Mouse (Mus musculus): ENCODE data around the gene Lcn2. TPM values are rescaled to one million over a fixed set of nuclear protein-coding genes. Genes with fewer than 3 reads are reported as not detected.
"Not testable (repeated sequence)": the region's sequence is repeated elsewhere in the genome, so short reads cannot be mapped to it uniquely, and the experiment has no call there.

Gene Lcn2
- total RNA-seq, 2 experiments from 2014 or later = 1.5 to 2.6 TPM

DNA sequence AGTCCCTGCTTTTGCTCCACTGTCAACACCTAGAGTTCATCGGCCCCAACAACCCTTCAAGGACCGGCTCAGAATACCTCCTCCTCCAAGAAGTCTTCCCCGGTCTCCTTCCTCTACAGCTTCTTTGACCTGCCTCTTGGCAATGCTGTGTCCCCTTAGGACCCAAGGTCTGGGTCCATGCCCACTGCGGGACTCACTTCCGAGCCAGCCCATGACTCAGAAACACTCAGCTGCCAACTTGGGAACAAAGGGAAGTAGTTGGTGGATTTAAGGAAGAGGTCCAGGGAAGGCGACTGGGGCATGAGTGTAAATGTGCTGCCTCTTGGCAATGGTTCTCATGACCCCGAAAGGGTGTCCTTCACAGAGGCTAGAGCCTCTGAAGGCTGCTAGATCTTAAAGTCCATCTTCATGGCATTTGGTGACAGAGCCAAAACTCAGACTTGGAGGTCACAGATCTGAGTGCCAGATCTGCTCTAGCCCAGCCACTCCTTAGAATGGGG lies 8.0 kb downstream of the Lcn2 start:
- intact Hi-C loops (cut with DNase I) = no loop called here
- DNase-seq (ENCODE audit: low spot score in 2 of 2) = no peak

DNA sequence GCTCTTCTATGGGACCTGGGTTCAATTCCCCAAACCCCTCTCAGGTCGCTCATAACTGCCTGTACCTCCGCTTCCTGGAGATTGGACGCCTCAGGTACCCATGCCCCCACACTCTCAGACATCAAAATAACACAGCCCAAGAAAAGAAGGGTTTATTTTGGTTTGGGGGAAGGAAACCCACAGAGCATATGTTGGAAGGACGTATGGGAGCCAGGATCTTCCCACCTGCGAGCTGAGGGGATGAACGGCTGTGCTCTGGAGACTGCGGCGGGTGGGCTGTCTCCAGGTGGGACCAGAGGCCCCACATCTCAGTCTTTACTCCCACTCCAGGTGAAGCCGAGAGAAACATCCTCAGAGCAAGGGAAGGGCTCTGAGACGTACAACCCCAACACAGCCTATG lies 11.1 kb downstream of the Lcn2 start:
- no peak for DNase-seq (ENCODE audit: low spot score in 2 of 2)
- intact Hi-C loops (cut with DNase I) = no loop called here

DNA sequence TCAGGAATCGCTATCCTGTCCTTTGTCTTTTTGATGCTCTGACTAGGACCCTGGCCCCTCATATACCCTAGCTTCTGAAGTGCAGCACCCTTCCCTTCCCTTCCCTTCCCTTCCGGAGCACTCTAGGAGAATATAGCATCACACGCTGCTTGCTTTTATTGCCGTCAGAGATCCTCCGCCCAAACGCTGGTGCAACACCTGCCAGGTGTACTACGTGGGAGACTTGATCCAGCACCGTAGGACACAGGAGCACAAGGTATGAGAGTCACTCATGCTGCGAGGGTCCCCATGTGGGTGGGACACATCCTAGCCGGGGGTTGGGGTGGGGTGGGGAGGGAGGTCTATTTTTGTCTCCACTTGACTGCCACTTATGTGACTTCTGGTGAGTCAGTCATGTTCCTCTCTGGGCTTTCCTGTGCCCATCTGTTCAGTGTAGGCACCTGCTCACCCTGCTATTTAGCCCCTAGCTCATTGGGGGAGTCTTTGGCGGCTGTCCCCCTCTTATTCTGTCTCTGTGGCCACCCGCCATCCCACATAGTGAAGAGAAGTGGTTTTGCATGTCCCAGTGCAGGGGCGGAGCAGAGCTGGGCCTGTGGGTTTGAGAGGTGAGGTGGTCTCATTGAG lies 12.6 kb downstream of the Lcn2 start:
- intact Hi-C loops (cut with DNase I) = no loop called here
- no peak for DNase-seq (ENCODE audit: low spot score in 2 of 2)

DNA sequence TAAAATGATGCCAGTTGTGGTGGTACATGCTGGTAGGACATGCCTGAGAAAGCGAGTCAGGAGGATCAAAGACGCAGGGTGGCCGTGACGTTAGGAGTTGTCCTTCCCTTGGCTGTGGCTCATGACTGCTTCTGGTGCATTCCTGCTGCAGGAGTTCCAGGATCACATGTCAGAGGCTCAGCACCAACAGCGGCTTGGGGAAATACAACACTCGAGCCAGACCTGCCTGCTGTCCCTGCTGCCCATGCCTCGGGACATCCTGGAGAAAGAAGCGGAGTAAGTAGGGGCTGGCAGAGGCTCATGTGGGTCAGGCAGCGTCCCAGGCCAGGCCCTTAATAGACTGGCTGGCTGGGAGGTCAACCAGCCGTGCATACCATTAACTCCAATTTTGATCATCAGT lies 13.9 kb downstream of the Lcn2 start:
- intact Hi-C loops (cut with DNase I) = no loop called here
- no peak for DNase-seq (ENCODE audit: low spot score in 2 of 2)

DNA sequence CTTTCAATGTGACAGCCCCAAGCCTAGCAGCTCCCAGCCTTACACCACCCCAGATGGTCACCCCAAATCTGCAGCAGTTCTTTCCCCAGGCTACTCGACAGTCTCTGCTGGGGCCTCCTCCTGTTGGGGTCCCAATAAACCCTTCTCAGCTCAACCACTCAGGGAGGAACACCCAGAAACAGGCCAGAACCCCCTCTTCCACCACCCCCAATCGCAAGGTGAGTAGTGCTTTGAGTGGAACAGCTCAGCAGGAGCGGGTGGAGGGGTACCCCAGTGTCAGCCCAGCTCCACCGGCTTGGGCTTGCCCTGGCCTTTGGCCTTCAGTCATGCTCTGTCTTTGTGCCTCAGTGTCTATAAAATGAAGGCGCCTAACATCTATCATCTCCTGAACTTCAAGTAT lies 20.7 kb downstream of the Lcn2 start:
- DNase-seq (ENCODE audit: low spot score in 2 of 2) = no peak
- intact Hi-C loops (cut with DNase I) = no loop called here

DNA sequence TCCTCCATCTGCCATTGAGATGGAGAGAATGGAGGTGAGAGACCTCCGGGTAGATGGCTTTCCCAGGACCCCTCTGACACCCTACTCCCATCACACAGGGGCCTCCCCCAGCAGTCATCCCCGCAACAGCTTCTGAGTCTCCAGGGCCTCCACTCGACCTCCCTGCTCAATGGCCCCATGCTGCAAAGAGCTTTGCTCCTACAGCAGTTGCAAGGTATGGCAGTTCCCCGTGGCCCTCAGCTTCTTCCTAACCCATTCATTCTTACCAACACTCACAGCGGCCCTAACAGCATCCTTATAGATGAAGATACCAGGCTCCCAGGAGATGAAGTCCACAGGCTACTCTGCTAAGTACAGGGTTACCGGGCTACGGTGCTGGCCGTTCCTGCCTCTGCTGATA lies 23.9 kb downstream of the Lcn2 start:
- intact Hi-C loops (cut with DNase I) = no loop called here
- DNase-seq (ENCODE audit: low spot score in 2 of 2) = no peak

DNA sequence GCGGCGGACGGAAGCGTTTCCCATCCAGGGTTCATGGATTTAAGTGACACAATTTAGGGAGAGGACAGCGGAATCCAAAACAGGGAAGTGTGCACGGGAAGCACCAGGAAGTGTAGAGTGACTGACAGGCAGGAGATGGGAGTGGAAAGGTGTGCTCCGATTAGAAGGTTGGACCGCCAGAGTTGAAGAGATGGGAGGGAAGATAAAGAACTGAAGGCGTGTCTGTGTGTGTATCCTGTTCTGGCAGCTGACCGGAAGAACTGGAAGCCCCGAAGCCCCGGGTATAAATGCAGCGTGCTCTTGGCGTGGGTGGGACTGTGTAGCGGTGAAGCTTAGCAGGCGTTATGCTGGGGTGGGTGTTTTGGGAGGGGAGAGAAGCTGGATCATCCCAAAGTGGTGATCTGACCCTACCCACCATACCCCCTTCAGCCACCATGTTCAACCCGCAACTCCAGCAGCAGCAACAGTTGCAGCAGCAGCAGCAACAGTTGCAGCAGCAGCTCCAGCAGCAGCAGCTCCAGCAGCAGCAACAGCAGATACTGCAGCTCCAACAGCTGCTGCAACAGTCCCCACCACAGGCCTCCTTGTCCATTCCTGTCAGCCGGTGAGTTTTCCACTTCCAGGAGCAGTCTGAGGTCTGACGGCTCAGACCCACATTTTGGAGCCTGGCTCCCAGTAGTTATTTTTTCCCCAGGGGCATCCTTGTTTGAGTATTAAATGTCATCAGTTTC lies 24.5 kb downstream of the Lcn2 start:
- intact Hi-C loops (cut with DNase I) = no loop called here
- DNase-seq (ENCODE audit: low spot score in 2 of 2) = no peak

DNA sequence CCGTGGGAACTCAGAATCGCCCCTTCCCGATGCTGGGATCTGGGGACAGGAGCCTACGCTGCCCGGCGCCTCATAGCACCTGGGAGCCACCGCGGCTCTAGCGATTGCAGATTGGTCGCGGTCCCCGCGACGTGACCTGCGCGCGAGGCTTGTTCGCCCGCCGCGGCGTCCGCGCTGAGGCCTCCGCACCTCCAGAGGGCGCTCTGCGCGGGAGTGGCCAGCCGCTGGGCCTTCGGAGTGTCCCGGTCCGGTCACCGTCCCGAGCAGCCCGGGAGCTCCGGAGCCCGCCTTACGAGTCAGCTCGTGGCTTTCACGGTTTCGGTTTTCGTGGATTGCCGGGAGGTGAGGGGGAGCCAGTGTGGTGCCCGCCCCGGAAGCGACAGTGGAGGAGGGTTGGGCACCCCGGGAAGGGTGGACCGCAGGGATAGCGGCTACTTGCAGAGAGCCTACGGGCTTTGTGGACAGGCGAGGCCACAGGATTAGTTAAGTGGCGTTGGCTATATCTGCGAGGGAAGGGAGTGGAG lies 25.2 kb downstream of the Lcn2 start:
- intact Hi-C loops (cut with DNase I) = no loop called here
- DNase-seq (ENCODE audit: low spot score in 2 of 2) = peak; percentile 88 to 91

DNA sequence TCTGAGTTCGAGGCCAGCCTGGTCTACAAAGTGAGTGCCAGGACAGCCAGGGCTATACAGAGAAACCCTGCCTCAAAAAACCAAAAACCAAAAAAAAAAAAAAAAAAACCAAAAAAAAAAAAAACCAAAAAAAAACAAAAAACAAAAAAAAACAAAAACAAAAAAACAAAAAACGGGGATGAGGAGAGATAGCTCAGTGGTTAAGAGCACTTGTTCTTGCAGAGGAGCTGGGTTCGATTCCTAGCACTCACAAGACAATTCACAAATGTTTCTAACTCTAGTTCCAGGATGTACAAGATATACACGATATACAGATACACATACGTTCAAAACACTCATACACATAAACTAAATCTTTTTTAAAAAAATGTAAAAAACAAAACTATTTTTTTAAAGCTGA lies 25.8 kb downstream of the Lcn2 start:
- intact Hi-C loops (cut with DNase I); DNase-seq (ENCODE audit: low spot score in 2 of 2): not testable (repeated sequence)

DNA sequence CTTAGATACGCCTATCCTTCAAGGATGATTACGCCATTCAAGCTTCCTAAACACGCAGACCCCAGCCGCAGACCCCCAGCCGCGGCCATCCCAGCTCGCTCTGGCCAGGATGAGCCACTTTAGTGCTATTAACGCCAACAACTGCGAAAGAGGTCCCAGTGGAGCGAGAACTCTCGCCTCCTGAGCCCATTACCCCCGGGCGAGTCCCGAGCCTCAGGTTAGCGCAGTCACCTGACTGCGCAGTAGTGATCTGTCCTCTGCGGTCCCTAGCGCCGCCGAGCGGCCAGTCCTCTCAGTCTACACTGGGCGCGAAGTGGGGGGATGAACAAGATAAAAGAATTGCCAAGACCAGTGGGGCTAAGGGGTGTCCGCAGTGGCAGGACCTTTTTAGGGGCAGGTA lies 26.6 kb downstream of the Lcn2 start:
- intact Hi-C loops (cut with DNase I) = no loop called here
- DNase-seq (ENCODE audit: low spot score in 2 of 2) = peak; percentile 75 to 77

DNA sequence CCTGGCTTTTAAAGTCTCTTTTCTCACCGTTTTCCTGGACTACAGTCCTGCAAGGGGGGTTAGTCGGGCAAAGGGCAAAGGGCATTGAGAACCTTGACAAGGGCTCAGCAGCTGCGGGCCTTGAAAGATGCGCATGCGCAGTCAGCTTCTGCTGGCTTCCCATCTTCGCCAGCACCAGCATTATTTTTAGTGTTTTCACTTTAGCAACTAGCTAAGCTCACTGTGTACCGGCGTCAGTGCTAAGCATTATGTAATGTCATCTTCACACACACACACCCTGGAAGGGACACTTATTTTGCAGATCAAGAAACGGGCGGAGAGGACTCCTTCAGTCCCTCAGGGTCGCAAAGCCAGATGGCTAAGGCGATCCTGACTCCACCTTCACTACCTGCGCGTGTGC lies 27.3 kb downstream of the Lcn2 start:
- intact Hi-C loops (cut with DNase I) = no loop called here
- DNase-seq (ENCODE audit: low spot score in 2 of 2) = peak; percentile 86 to 89

DNA sequence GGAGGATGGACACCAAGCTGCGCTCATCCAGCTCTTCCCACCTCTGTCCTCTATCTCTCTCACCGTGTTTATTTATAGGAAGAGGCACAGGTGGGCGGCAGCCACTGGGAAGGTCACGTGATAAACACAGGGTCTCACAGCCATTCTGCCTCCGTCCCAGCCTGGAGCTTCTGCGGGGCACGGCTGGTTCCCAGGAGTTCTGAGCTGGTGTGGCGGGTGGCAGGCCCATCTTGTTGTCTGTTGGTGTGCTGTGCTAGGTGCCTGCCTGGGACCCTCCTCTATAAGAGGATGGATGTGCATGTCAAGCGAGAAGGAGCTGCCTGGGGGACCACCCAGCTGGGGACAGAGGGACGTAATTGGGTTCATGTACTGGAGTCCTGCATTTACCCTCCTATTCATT lies 29.7 kb downstream of the Lcn2 start:
- intact Hi-C loops (cut with DNase I) = no loop called here
- no peak for DNase-seq (ENCODE audit: low spot score in 2 of 2)

DNA sequence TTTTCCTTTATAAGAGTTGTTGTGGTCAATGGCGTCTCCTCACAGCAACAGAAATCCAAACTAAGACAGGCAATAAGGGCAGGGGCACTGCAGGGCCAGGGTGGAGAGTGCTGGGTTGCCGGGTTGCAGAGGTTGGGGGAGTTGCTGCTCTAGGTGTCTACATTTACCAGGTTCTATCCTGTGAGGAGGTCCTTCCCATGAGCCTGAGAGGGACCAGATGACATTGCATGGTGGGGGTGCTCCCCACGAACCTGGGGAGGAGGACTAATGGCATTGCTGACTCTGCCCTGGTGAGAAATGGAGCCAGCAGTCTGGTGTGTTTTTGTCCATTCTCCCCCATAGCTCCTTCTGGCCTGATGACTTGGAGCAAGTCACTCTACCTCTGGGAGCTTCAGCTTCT lies 30.3 kb downstream of the Lcn2 start:
- DNase-seq (ENCODE audit: low spot score in 2 of 2) = no peak
- intact Hi-C loops (cut with DNase I) = no loop called here

DNA sequence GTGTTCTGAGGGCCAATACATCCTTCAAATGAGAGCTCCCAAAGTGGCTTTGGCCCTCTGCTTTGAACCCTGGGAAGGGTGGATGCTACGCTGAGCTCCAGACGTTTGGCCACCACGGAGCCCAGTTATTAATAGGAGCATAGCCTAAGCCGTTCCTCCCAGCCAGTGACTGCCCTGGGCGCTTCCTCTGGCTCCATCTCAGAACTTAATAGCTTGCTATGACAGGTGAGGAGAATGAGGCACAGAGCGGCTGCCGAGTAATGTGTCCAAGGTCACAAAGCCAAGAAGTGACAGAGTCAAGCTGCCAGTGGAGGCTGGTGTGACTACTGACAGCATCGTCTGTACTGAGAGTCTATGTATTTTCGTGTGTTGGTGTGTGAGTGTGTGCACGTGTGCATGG lies 31.8 kb downstream of the Lcn2 start:
- no peak for DNase-seq (ENCODE audit: low spot score in 2 of 2)
- intact Hi-C loops (cut with DNase I) = no loop called here

DNA sequence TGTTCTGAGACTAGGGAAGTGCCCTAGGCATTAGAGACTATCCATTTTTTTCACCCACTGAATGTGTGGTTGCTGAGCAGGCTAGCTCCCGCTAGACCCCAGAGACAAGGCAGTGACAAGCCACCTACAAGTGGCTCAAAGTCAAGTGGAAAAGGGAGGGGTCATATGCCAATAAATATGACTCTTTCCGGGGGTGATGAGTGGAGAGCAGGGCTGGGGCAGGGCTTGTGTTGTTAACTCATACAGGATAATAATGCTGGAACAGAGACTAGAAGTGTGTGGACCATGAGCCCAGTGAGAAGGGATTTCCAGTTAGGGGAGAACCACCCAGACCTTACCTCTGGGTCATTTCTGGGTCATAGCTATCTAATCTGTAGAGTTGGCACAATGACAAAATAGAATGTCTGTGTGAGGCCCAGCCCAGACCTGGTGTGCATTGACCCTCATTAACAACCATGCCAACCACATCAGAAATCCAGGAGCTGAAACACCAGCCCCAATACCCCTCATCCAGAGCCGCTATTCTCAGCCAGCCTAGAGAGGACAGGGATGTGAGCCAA lies 33.6 kb downstream of the Lcn2 start:
- DNase-seq (ENCODE audit: low spot score in 2 of 2) = no peak
- intact Hi-C loops (cut with DNase I) = no loop called here

DNA sequence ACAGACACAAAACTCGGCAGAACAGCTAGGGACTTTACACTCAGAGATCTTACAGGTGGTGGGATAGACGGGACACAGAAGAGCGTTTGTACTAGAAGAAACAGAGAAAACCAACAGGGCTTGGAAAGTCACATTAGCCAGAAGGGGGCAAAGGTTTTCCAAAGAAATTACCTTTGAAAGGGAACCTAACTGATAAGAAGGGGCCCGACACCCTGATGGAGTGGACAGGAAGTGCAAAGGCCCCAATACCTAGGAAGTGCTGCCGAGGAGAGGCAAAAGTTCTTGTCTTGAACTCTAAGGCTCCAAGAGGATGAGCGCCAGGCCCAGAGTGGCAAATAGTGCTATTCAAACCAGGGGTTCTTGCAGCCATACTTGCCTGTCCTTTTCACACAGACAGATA lies 34.2 kb downstream of the Lcn2 start:
- intact Hi-C loops (cut with DNase I) = no loop called here

DNA sequence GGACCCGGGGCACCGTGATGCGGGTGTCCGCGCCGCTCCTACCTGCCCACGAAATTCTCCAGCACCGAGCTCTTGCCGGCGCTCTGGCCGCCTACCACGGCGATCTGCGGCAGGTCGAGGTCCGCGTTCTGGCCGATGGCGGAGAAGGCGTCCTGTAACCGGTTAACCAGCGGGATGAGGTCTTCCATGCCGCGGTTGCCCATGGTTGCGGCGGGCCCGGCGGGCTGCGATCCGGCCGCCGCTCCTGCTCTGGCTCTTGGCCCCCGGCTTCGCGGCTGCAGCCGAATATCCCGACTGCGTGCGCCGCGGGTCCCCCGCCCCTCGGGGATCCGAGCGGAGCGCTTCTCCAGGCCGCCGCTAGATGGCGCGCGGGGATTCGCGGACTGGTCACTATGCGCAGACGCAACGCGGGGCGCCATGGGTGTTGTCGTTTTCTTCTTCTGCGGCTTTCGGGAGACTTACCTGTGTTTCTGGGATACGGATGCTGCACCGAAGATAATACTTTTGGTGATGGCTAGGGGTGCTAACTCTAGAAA lies 35.0 kb downstream of the Lcn2 start, which contains the start of gene Dnm1:
Dnm1 (minus strand) TSS at position 332 of the 536 bp plus-strand sequence.
- intact Hi-C loops (cut with DNase I) = no loop called here

More for the DNA sequence above, 34.2 kb downstream of the Lcn2 start:
- no peak for DNase-seq (ENCODE audit: low spot score in 2 of 2)

DNA sequence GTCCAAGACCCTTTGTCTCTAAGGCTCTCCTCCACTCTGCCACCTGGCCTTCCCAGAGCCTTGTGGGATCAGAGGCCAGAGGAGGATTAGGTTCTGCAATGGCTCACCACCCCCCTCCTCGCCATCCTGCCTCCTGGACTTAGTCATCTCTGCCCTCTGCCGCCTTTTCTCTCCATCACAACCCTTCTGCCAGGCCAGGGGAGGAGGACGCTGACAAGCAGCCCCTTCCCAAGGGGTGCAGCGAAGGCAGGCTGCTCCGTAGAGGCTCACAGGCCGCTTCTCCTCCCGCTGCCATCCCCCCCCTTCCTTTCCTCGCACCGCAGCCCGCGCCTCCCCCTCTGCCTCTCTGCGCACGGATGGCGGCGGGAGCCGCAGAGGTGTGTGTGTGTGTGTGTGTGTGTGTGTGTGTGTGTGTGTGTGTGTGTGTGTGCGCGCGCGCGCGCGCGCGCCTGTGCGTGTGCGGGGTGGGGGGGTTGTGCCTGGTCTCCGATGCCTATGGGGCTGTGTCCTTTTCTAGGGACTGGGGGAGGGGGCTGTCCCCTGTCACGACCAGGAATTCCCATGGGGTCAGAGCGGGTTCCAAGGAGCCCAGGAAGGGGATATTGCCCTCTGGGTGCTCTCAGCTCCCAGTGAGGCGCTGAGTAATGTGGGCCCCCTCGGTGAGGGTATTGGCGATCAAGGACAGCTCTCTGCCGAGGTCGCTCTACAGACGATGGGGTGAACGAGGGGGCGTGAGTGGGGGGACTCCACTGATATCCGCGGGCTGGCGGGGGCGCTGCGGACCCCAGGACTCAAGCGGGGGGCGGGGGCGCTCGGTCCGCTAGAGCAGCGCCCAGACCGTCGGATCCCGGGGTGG lies 35.7 kb downstream of the Lcn2 start, which contains the start of gene Ciz1:
Ciz1 (plus strand) TSS at position 177 of the 856 bp plus-strand sequence.
- intact Hi-C loops (cut with DNase I) = no loop called here
- peak; percentile 68 to 70 for DNase-seq (ENCODE audit: low spot score in 2 of 2)

More for the DNA sequence above, 35.0 kb downstream of the Lcn2 start, which contains the start of gene Dnm1:
- peak; percentile 95 to 96 for DNase-seq (ENCODE audit: low spot score in 2 of 2)

DNA sequence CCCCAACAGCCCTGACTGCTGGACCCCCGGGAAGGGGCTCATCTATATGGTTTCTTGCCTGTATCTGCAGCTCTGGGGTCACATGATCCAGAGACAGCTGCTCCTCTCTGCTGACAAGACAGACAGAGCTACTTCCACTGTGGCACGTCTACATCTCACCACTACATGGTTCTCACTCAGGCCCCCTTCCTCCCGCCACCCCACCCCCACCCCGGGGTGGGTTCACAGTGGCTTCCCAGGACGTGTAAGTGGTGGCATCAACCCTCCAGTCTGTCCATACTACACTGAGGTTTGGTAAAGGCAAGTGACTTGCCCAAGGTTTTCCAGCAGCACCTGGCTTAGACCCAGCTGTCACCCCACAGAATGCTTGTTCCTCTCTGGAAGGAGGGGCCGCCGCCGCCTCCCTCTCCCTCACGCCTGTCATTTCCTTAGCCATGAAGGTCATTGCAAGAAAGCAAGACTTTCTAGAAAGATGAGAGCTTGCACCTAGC lies 36.5 kb downstream of the Lcn2 start:
- intact Hi-C loops (cut with DNase I) = no loop called here

More for the DNA sequence above, 36.5 kb downstream of the Lcn2 start:
- DNase-seq (ENCODE audit: low spot score in 2 of 2) = peak in 1 of 2 experiments; percentile 49
